Mouse (Mus musculus) liver, adult 2 months (tissue): ENCODE results near the gene Pdxp.

ENCODE experiments used
- CTCF ChIP-seq: fragments of 200-500 bp; IDR thresholded peaks from 2 replicates; pipeline ENCODE4 v1.5.1; 2011; ENCODE audit warnings: low read depth, low read length, control low read depth
- POLR2A ChIP-seq: fragments of 200-500 bp; IDR thresholded peaks from 2 replicates; pipeline ENCODE4 v1.6.1; 2011; ENCODE audit warnings: low read length, control low read depth; ENCODE audit not compliant: insufficient read depth; ENCODE audit errors: extremely low read depth

GRCm38 (mm10) chr15:78881828-78882227, 31.9 kb upstream of the Pdxp start:
- TF ChIP-seq POLR2A = no peak
- TF ChIP-seq CTCF = no peak
